Mouse (Mus musculus) MEL (cell line): ENCODE measurements around the gene Gm20671. TPM values are rescaled to one million over a fixed set of nuclear protein-coding genes. Genes with fewer than 3 reads are reported as not detected.

ENCODE experiments used
- DNase-seq: peaks from one replicate; pipeline ENCODE4 v3.0.0; 2011; ENCODE audit warnings: low read depth, low spot score
- H3K27ac ChIP-seq: 2 replicates; pipeline ENCODE4 v1.5.1; 2012; ENCODE audit warnings: low read depth, mild to moderate bottlenecking, control low read depth, low read length, moderate library complexity; ENCODE audit not compliant: control insufficient read depth
- H3K27me3 ChIP-seq, 2 experiments: fragments of 150-350 bp in 1 of 2; sonication (generic) in 1 of 2; 2 replicates each; pipeline ENCODE4 v1.6.1; 2012; ENCODE audit warnings: low read length in 2 of 2, mild to moderate bottlenecking in 2 of 2, improper control_type of control experiment in 1 of 2, moderate library complexity in 1 of 2; ENCODE audit not compliant: insufficient read depth in 2 of 2, control insufficient read depth in 1 of 2
- H3K36me3 ChIP-seq, 2 experiments: 2 replicates each; pipeline ENCODE4 v1.6.1; 2012 to 2014; ENCODE audit warnings: low read length in 2 of 2, improper control_type of control experiment in 1 of 2, inconsistent platforms in 1 of 2, mild to moderate bottlenecking in 1 of 2; ENCODE audit not compliant: insufficient read depth in 2 of 2, control insufficient read depth in 1 of 2
- H3K4me1 ChIP-seq, 2 experiments: fragments of 150-350 bp in 1 of 2; sonication (generic) in 1 of 2; 2 replicates each; pipeline ENCODE4 v1.6.1; 2012; ENCODE audit warnings: low read length in 2 of 2, improper control_type of control experiment in 1 of 2, mild to moderate bottlenecking in 1 of 2; ENCODE audit not compliant: insufficient read depth in 2 of 2, control insufficient read depth in 1 of 2
- H3K4me3 ChIP-seq, 2 experiments: fragments of 150-350 bp in 1 of 2; sonication (generic) in 1 of 2; 2 replicates each; pipeline ENCODE4 v1.5.1; 2012; ENCODE audit warnings: low read depth in 2 of 2, low read length in 2 of 2, mild to moderate bottlenecking in 2 of 2, moderate library complexity in 2 of 2, control low read depth in 1 of 2, improper control_type of control experiment in 1 of 2; ENCODE audit not compliant: control insufficient read depth in 1 of 2, insufficient read depth in 1 of 2
- H3K79me2 ChIP-seq: 2 replicates; pipeline ENCODE4 v1.6.1; 2012; ENCODE audit warnings: mild to moderate bottlenecking, low read length, moderate library complexity; ENCODE audit not compliant: control insufficient read depth, poor library complexity, insufficient read depth
- H3K9ac ChIP-seq: 2 replicates; pipeline ENCODE4 v1.6.1; 2012; ENCODE audit warnings: low read depth, mild to moderate bottlenecking, control low read depth, low read length, moderate library complexity; ENCODE audit not compliant: control insufficient read depth, poor library complexity, severe bottlenecking
- H3K9me3 ChIP-seq: fragments of 150-350 bp; sonication (generic); replicated peaks from 2 replicates; pipeline ENCODE4 v1.6.1; 2012; ENCODE audit warnings: mild to moderate bottlenecking, low read length, improper control_type of control experiment, moderate library complexity; ENCODE audit not compliant: insufficient read depth
- BHLHE40 ChIP-seq: IDR thresholded peaks from 2 replicates; pipeline ENCODE4 v1.6.1; 2012; ENCODE audit warnings: low read depth, mild to moderate bottlenecking, inconsistent platforms, low read length, improper control_type of control experiment, borderline replicate concordance
- CHD2 ChIP-seq: IDR thresholded peaks from 2 replicates; pipeline ENCODE4 v1.6.1; 2011; ENCODE audit warnings: low read length, improper control_type of control experiment
- CTCF ChIP-seq, 3 experiments: IDR thresholded peaks in 2 of 3; conservative IDR thresholded peaks in 1 of 3; 2 replicates each; pipeline ENCODE4 v1.5.1; 2011 to 2012; ENCODE audit warnings: low read length in 3 of 3, low read depth in 2 of 3, mild to moderate bottlenecking in 2 of 3, improper control_type of control experiment in 1 of 3, inconsistent platforms in 1 of 3, mixed read lengths in 1 of 3, moderate library complexity in 1 of 3; ENCODE audit not compliant: control insufficient read depth in 1 of 3, insufficient read depth in 1 of 3, poor library complexity in 1 of 3, severe bottlenecking in 1 of 3
- E2F4 ChIP-seq: IDR thresholded peaks from 2 replicates; pipeline ENCODE4 v1.6.1; 2011; ENCODE audit warnings: low read depth, low read length, improper control_type of control experiment, borderline replicate concordance
- ELF1 ChIP-seq: IDR thresholded peaks from 2 replicates; pipeline ENCODE4 v1.6.1; 2014; ENCODE audit warnings: low read depth, mild to moderate bottlenecking, inconsistent platforms, low read length, improper control_type of control experiment, moderate library complexity
- ETS1 ChIP-seq: IDR thresholded peaks from 2 replicates; pipeline ENCODE4 v1.6.1; 2012; ENCODE audit warnings: low read depth, mild to moderate bottlenecking, inconsistent platforms, low read length, improper control_type of control experiment, moderate library complexity
- GATA1 ChIP-seq: IDR thresholded peaks from 2 replicates; pipeline ENCODE4 v1.6.1; 2011; ENCODE audit warnings: low read depth, low read length, improper control_type of control experiment
- HCFC1 ChIP-seq: IDR thresholded peaks from 2 replicates; pipeline ENCODE4 v1.6.1; 2012; ENCODE audit warnings: low read depth, mild to moderate bottlenecking, inconsistent platforms, low read length, improper control_type of control experiment, moderate library complexity
- JUND ChIP-seq: IDR thresholded peaks from 2 replicates; pipeline ENCODE4 v1.6.1; 2011; ENCODE audit warnings: low read depth, mild to moderate bottlenecking, improper control_type of control experiment, low read length
- KAT2A ChIP-seq: conservative IDR thresholded peaks from 2 replicates; pipeline ENCODE4 v1.6.1; 2012; ENCODE audit warnings: low read depth, low read length, improper control_type of control experiment, inconsistent platforms
- MAFK ChIP-seq: IDR thresholded peaks from 2 replicates; pipeline ENCODE4 v1.6.1; 2011; ENCODE audit warnings: low read depth, mild to moderate bottlenecking, low read length, improper control_type of control experiment, borderline replicate concordance
- MEF2A ChIP-seq: IDR thresholded peaks from 2 replicates; pipeline ENCODE4 v1.6.1; 2014; ENCODE audit warnings: low read depth, mild to moderate bottlenecking, inconsistent platforms, low read length, improper control_type of control experiment; ENCODE audit not compliant: poor library complexity, insufficient replicate concordance, severe bottlenecking; ENCODE audit errors: extremely low read depth
- MXI1 ChIP-seq: IDR thresholded peaks from 2 replicates; pipeline ENCODE4 v1.6.1; 2011; ENCODE audit warnings: mild to moderate bottlenecking, low read depth, low read length, improper control_type of control experiment
- MYB ChIP-seq: IDR thresholded peaks from 2 replicates; pipeline ENCODE4 v1.6.1; 2011; ENCODE audit warnings: mild to moderate bottlenecking, low read depth, low read length, improper control_type of control experiment
- MYC ChIP-seq: IDR thresholded peaks from 2 replicates; pipeline ENCODE4 v1.6.1; 2011; ENCODE audit warnings: low read depth, mild to moderate bottlenecking, low read length, improper control_type of control experiment, moderate library complexity
- NRF1 ChIP-seq: IDR thresholded peaks from 2 replicates; pipeline ENCODE4 v1.6.1; 2014; ENCODE audit warnings: low read depth, mild to moderate bottlenecking, inconsistent platforms, low read length, improper control_type of control experiment, moderate library complexity; ENCODE audit not compliant: poor library complexity, insufficient read depth, severe bottlenecking
- POLR2A ChIP-seq, 2 experiments: IDR thresholded peaks; 2 replicates each; pipeline ENCODE4 v1.6.1; 2011 to 2012; ENCODE audit warnings: low read length in 2 of 2, mild to moderate bottlenecking in 2 of 2, control low read depth in 1 of 2, improper control_type of control experiment in 1 of 2, low read depth in 1 of 2, moderate library complexity in 1 of 2; ENCODE audit not compliant: control insufficient read depth in 1 of 2, insufficient read depth in 1 of 2, poor library complexity in 1 of 2
- POLR2AphosphoS2 ChIP-seq: IDR thresholded peaks from 2 replicates; pipeline ENCODE4 v1.6.1; 2011; ENCODE audit warnings: low read length, improper control_type of control experiment
- POLR2AphosphoS5 ChIP-seq: IDR thresholded peaks from 2 replicates; pipeline ENCODE4 v1.6.1; 2012; ENCODE audit warnings: low read depth, borderline replicate concordance, mild to moderate bottlenecking, inconsistent platforms, low read length, moderate library complexity, mixed read lengths
- RAD21 ChIP-seq: IDR thresholded peaks from 2 replicates; pipeline ENCODE4 v1.6.1; 2011; ENCODE audit warnings: mild to moderate bottlenecking, low read depth, low read length, improper control_type of control experiment
- RCOR1 ChIP-seq: IDR thresholded peaks from 2 replicates; pipeline ENCODE4 v1.6.1; 2012; ENCODE audit warnings: low read depth, mild to moderate bottlenecking, inconsistent platforms, low read length, improper control_type of control experiment
- SIN3A ChIP-seq: IDR thresholded peaks from 2 replicates; pipeline ENCODE4 v1.6.1; 2012; ENCODE audit warnings: low read length, improper control_type of control experiment, inconsistent platforms
- SMC3 ChIP-seq: IDR thresholded peaks from 2 replicates; pipeline ENCODE4 v1.6.1; 2011; ENCODE audit warnings: low read depth, low read length, improper control_type of control experiment
- TBP ChIP-seq: IDR thresholded peaks from 2 replicates; pipeline ENCODE4 v1.8.0; 2011; ENCODE audit warnings: low read depth, low read length, improper control_type of control experiment
- TCF12 ChIP-seq: IDR thresholded peaks from 2 replicates; pipeline ENCODE4 v1.6.1; 2014; ENCODE audit warnings: low read depth, mild to moderate bottlenecking, inconsistent platforms, low read length, improper control_type of control experiment, moderate library complexity
- UBTF ChIP-seq: IDR thresholded peaks from 2 replicates; pipeline ENCODE4 v1.6.1; 2012; ENCODE audit warnings: low read depth, mild to moderate bottlenecking, inconsistent platforms, low read length, improper control_type of control experiment, moderate library complexity, borderline replicate concordance; ENCODE audit not compliant: insufficient read depth
- USF1 ChIP-seq: IDR thresholded peaks from 2 replicates; pipeline ENCODE4 v1.6.1; 2014; ENCODE audit warnings: low read depth, mild to moderate bottlenecking, inconsistent platforms, low read length, improper control_type of control experiment, moderate library complexity
- USF2 ChIP-seq, 2 experiments: IDR thresholded peaks; 2 replicates each; pipeline ENCODE4 v1.6.1; 2011 to 2012; ENCODE audit warnings: improper control_type of control experiment in 2 of 2, low read length in 2 of 2, borderline replicate concordance in 1 of 2, inconsistent platforms in 1 of 2, low read depth in 1 of 2, mild to moderate bottlenecking in 1 of 2; ENCODE audit not compliant: insufficient read depth in 1 of 2
- ZC3H11A ChIP-seq: IDR thresholded peaks from 2 replicates; pipeline ENCODE4 v1.6.1; 2012; ENCODE audit warnings: low read depth, mild to moderate bottlenecking, inconsistent platforms, low read length, improper control_type of control experiment
- ZKSCAN1 ChIP-seq: IDR thresholded peaks from 2 replicates; pipeline ENCODE4 v1.6.1; 2012; ENCODE audit warnings: low read depth, mild to moderate bottlenecking, inconsistent platforms, low read length, improper control_type of control experiment, moderate library complexity
- ZNF384 ChIP-seq: IDR thresholded peaks from 2 replicates; pipeline ENCODE4 v1.6.1; 2012; ENCODE audit warnings: low read depth, mild to moderate bottlenecking, inconsistent platforms, low read length, improper control_type of control experiment
- polyA plus RNA-seq, 2 experiments: library from polyadenylated mRNA; stranded (reverse) in 1 of 2; unstranded in 1 of 2; fragments of >175 nt in 1 of 2; fragments of >200 nt in 1 of 2; gene quantifications; 2 replicates each; pipeline versions ENCODE4 v1.2.1 to v1.2.4; 2012; ENCODE audit warnings: low replicate concordance in 2 of 2, low read depth in 1 of 2; ENCODE audit not compliant: insufficient read length in 2 of 2, insufficient read depth in 1 of 2, missing spikeins in 1 of 2
- total RNA-seq: library from RNA; depleted of rRNA; stranded (reverse); fragments of 300-350 nt; gene quantifications from 2 replicates; pipeline ENCODE4 v1.2.3, GENCODE M21; 2012; rRNA removed

Gene Gm20671
- total RNA-seq (not detected in 2 replicates), polyA plus RNA-seq (1 to 10 TPM in 1 of 2 experiments, not detected in 1; 7.3 TPM)

GRCm38 (mm10) chr5:32827009-32827408 lies at the start of gene Gm20671:
Gene Gm20671 (minus strand): TSS chr5:32827109.
- DNase-seq: no peak
- Histone ChIP-seq H3K27ac (no peak within 1 kb of the TSS), H3K79me2 (peaks cover 7% of the 10 kb centered on the region), H3K4me1 (no peaks in the 10 kb centered on the region)
- TF ChIP-seq KAT2A: no peak
- TF ChIP-seq ZKSCAN1: no peak
- TF ChIP-seq SIN3A: no peak
- no peak for TF ChIP-seq MYC
- no peak for TF ChIP-seq ETS1
- no peak for TF ChIP-seq POLR2A (IDR thresholded peaks at IDR 0.05; ENCODE audit: control insufficient read depth in 1 of 2, insufficient read depth in 1 of 2, low read depth in 1 of 2, low read length in 2 of 2, poor library complexity in 1 of 2)
- TF ChIP-seq RAD21: no peak
- no peak for TF ChIP-seq POLR2AphosphoS5
- TF ChIP-seq TBP: no peak
- no peak for TF ChIP-seq POLR2AphosphoS2
- TF ChIP-seq USF1: no peak
- no peak for TF ChIP-seq E2F4
- no peak for TF ChIP-seq ZC3H11A
- TF ChIP-seq HCFC1: no peak
- TF ChIP-seq CHD2: no peak
- no peak for TF ChIP-seq SMC3
- no peak for TF ChIP-seq ELF1
- no peak for TF ChIP-seq NRF1
- no peak for TF ChIP-seq RCOR1
- TF ChIP-seq MYB: no peak
- TF ChIP-seq, all 39 proteins: peak for 0
- Histone ChIP-seq H3K4me3 (no peak within 1 kb of the TSS), H3K27me3 (no peaks in the 10 kb centered on the region), H3K9me3 (no peaks in the 10 kb centered on the region), H3K9ac (no peak within 1 kb of the TSS), H3K36me3 (peaks cover 0 to 47% of the 10 kb centered on the region in 2 experiments; a peak in 2 of 4 replicates)

DNA sequence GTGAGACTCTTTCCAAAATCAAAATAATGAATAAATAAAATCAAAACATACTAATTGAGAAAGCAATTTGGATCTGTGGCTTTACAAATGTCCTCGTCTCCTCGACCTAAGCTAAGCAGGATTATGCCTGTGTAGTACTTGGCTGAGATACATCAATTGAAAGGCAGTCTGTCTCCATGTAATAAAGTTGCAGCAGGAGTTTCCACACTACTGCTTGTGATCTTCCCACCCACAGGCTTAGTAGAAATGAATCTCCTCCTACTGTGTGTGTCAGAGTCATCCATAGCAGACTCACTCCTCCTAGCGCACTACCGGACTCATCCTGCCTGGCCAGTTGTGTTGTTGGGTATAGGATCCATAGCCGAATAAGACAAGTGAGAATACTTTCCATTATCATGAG lies 45.4 kb upstream of the Gm20671 start:
- Histone ChIP-seq H3K79me2 (no peaks in the 10 kb centered on the region), H3K36me3 (peaks cover 2 to 3% of the 10 kb centered on the region in 2 experiments; a peak in 3 of 4 replicates), H3K9ac (no peak overlapping the region), H3K9me3 (no peaks in the 10 kb centered on the region), H3K4me3 (no peak overlapping the region), H3K27ac (no peak overlapping the region), H3K4me1 (peaks cover 0 to 2% of the 10 kb centered on the region in 2 experiments; a peak in 1 of 4 replicates), H3K27me3 (no peaks in the 10 kb centered on the region)
- no peak for DNase-seq
- TF ChIP-seq MEF2A: no peak
- no peak for TF ChIP-seq CTCF (IDR thresholded peaks at IDR 0.05 in 2 of 3, conservative IDR thresholded peaks at IDR 0.05 in 1 of 3; ENCODE audit: control insufficient read depth in 1 of 3, insufficient read depth in 1 of 3, low read depth in 2 of 3, low read length in 3 of 3, poor library complexity in 1 of 3, severe bottlenecking in 1 of 3)
- TF ChIP-seq MAFK: no peak
- no peak for TF ChIP-seq HCFC1
- no peak for TF ChIP-seq TCF12
- TF ChIP-seq MXI1: no peak
- no peak for TF ChIP-seq ZKSCAN1
- no peak for TF ChIP-seq JUND
- TF ChIP-seq NRF1: no peak
- no peak for TF ChIP-seq POLR2A (IDR thresholded peaks at IDR 0.05; ENCODE audit: control insufficient read depth in 1 of 2, insufficient read depth in 1 of 2, low read depth in 1 of 2, low read length in 2 of 2, poor library complexity in 1 of 2)
- no peak for TF ChIP-seq POLR2AphosphoS2
- TF ChIP-seq TBP: no peak
- TF ChIP-seq BHLHE40: no peak
- no peak for TF ChIP-seq GATA1
- no peak for TF ChIP-seq ZNF384
- no peak for TF ChIP-seq USF2 (IDR thresholded peaks at IDR 0.05; ENCODE audit: borderline replicate concordance in 1 of 2, insufficient read depth in 1 of 2, low read depth in 1 of 2, low read length in 2 of 2)
- no peak for TF ChIP-seq UBTF
